29 mouse cellular contexts compared by ENCODE assay signal in the genomic region with DNA sequence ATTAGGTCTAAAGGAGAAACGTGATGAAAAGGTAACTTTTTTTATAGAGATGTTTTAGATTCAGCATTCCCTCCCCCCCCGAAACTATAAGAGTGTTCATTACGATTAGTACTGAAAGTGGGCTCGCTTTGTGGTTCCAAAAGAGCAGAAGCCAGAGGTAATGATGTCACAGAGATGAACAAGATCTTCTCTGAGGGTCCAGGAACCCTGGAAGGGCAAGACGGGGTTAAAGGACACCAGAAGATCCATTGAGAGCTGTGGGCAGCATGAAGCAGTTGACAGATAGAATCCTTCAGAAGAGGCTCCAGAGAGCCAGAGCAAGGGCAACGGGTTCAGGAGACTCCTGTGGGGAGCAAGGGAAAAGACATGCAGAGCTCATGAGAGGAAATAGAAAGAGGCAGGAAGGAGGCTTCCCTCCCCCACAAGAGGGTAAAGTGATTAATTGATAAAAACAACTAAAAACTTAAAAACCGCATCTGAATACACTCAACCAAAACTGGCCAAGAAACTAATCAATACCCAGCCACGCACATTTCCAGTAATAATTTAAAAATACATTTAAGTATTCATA. TPM values are rescaled to one million over a fixed set of nuclear protein-coding genes. Genes with fewer than 3 reads are reported as not detected.
DNase-seq lines count a peak whose midpoint lies in the region; ATAC-seq and TF ChIP-seq lines count a peak whose summit lies in the region.
"Had no signal": no experiment of that assay in that cellular context is flagged by ENCODE, and none has a peak within 500 bp of the region (broad histone marks: within the 10 kb centered on the region; RNA-seq: fewer than 3 reads in every experiment).

No protein-coding gene starts in this region.

- H3K27me3 ChIP-seq in heart, embryonic 10.5 days (ENCODE audit: insufficient read depth, poor library complexity, severe bottlenecking): no peaks in the 10 kb centered on the region
- no peaks in the 10 kb centered on the region for H3K27me3 ChIP-seq in CH12.LX (replicated peaks)
- H3K27me3 ChIP-seq in liver, postnatal 0 days (ENCODE audit: insufficient read depth, low read length): no peaks in the 10 kb centered on the region
- H3K27me3 ChIP-seq: embryonic facial prominence, embryonic 12.5 days; embryonic facial prominence, embryonic 15.5 days; heart, embryonic 13.5 days; intestine, embryonic 15.5 days; Patski had no signal

- H3K36me3 ChIP-seq in heart, embryonic 10.5 days: no peaks in the 10 kb centered on the region
- H3K36me3 ChIP-seq in CH12.LX (replicated peaks in 1 of 2; ENCODE audit: control insufficient read depth in 1 of 2, insufficient read depth in 1 of 2, low read length in 1 of 2): no peaks in the 10 kb centered on the region
- H3K36me3 ChIP-seq in liver, postnatal 0 days (replicated peaks; ENCODE audit: insufficient read depth, low read length): no peaks in the 10 kb centered on the region
- H3K36me3 ChIP-seq: embryonic facial prominence, embryonic 12.5 days; embryonic facial prominence, embryonic 15.5 days; G1E; heart, embryonic 13.5 days; intestine, embryonic 15.5 days had no signal

- no peak for TF ChIP-seq RAD21 in CH12.LX (IDR thresholded peaks at IDR 0.05; ENCODE audit: low read depth, low read length)

- no peak for TF ChIP-seq CTCF in CH12.LX (conservative IDR thresholded peaks at IDR 0.05 in 1 of 2, IDR thresholded peaks at IDR 0.05 in 1 of 2; ENCODE audit: low read depth in 2 of 2, low read length in 2 of 2)
- TF ChIP-seq CTCF in liver, postnatal 0 days (IDR thresholded peaks at IDR 0.05; ENCODE audit: low read depth): no peak

- H3K27ac ChIP-seq in heart, embryonic 10.5 days: peak overlapping the region; percentile 29; the same call in 1 of the 2 replicates
- no peak overlapping the region for H3K27ac ChIP-seq in CH12.LX (ENCODE audit: insufficient read depth, low read depth)
- no peak overlapping the region for H3K27ac ChIP-seq in liver, postnatal 0 days (ENCODE audit: low read depth)
- H3K27ac ChIP-seq: embryonic facial prominence, embryonic 12.5 days; embryonic facial prominence, embryonic 15.5 days; gastrocnemius, adult 2 months; heart, embryonic 13.5 days; hindbrain, embryonic 14.5 days; hindbrain, postnatal 0 days; intestine, embryonic 15.5 days had no signal

- ATAC-seq in inflammation-experienced regulatory T-cells, adult 6 months: peak; percentile 52
- no peak for ATAC-seq in liver, postnatal 0 days
- no peak for ATAC-seq in cerebellum, adult (ENCODE audit: insufficient number of reproducible peaks, low FRiP score, low TSS enrichment)
- ATAC-seq: forebrain, embryonic 14.5 days; forebrain, postnatal 0 days; hindbrain, postnatal 0 days; intestine, embryonic 15.5 days; Patski had no signal

- DNase-seq in heart, embryonic 10.5 days (ENCODE audit: low spot score): no peak
- no peak for DNase-seq in heart, adult 11 months
- peak; percentile 37 for DNase-seq in CD4-positive helper T cell, adult 2 months (ENCODE audit: low read depth, low spot score)
- DNase-seq in CH12.LX (ENCODE audit: extremely low read depth): no peak
- no peak for DNase-seq in liver, postnatal 0 days
- no peak for DNase-seq in adrenal gland, postnatal 10 days
- DNase-seq: adrenal gland, adult 2 months; adrenal gland, postnatal 25 days; cerebellum, adult 18-20 months; cerebellum, adult 9-10 months; cerebellum, postnatal 25 days; forebrain, postnatal 0 days; gastrocnemius, adult 2 months; gastrocnemius, postnatal 14 days; heart, adult 18-20 months; heart, postnatal 14 days; heart, postnatal 4 days had no signal

- dilution Hi-C loops in CH12.LX (cut with MboI; ENCODE audit: extremely low pct_ligation_motif_present, extremely low pct_unique_long_range_greater_than_20kb, low sequenced_read_pairs): no loop called here

- in situ Hi-C loops in CH12.LX (cut with MboI; ENCODE audit: low pct_ligation_motif_present, low pct_unique_long_range_greater_than_20kb, low sequenced_read_pairs): no loop called here

- no peak overlapping the region for H3K4me3 ChIP-seq in heart, embryonic 10.5 days
- no peak overlapping the region for H3K4me3 ChIP-seq in CH12.LX (replicated peaks in 1 of 3; ENCODE audit: low read depth in 2 of 3, low read length in 2 of 3, poor library complexity in 1 of 3)
- no peak overlapping the region for H3K4me3 ChIP-seq in liver, postnatal 0 days (ENCODE audit: low read depth, low read length)
- H3K4me3 ChIP-seq: embryonic facial prominence, embryonic 12.5 days; embryonic facial prominence, embryonic 15.5 days; gastrocnemius, adult 2 months; heart, embryonic 13.5 days; intestine, embryonic 15.5 days had no signal

- peak overlapping the region; percentile 88 for H3K4me2 ChIP-seq in CH12.LX (ENCODE audit: insufficient read depth, low read depth, poor library complexity, severe bottlenecking)
- no peak overlapping the region for H3K4me2 ChIP-seq in liver, postnatal 0 days (ENCODE audit: low read depth, low read length)
- H3K4me2 ChIP-seq: embryonic facial prominence, embryonic 12.5 days; embryonic facial prominence, embryonic 15.5 days; heart, embryonic 13.5 days; hindbrain, embryonic 14.5 days; intestine, embryonic 15.5 days had no signal

- WGBS in heart, embryonic 10.5 days: 68% methylated on average over 8 of the region's 8 CpGs
- 60% methylated on average over 8 of the region's 8 CpGs for WGBS in liver, postnatal 0 days (ENCODE audit: insufficient replicate concordance)

- TF ChIP-seq EP300 in CH12.LX (IDR thresholded peaks at IDR 0.05; ENCODE audit: low read length): no peak
- no peak for TF ChIP-seq EP300 in liver, postnatal 0 days (IDR thresholded peaks at IDR 0.05; ENCODE audit: low read depth)

- TF ChIP-seq POLR2A in CH12.LX (IDR thresholded peaks at IDR 0.05; ENCODE audit: low read depth, low read length): no peak

- no peaks in the 10 kb centered on the region for H3K9me3 ChIP-seq in heart, embryonic 10.5 days
- H3K9me3 ChIP-seq in CH12.LX (replicated peaks; ENCODE audit: low read length): no peaks in the 10 kb centered on the region
- no peaks in the 10 kb centered on the region for H3K9me3 ChIP-seq in liver, postnatal 0 days (ENCODE audit: low read length)
- H3K9me3 ChIP-seq: embryonic facial prominence, embryonic 12.5 days; embryonic facial prominence, embryonic 15.5 days; G1E; heart, embryonic 13.5 days; intestine, embryonic 15.5 days had no signal

- peaks cover 19% of the 10 kb centered on the region for H3K4me1 ChIP-seq in heart, embryonic 10.5 days
- H3K4me1 ChIP-seq in CH12.LX (ENCODE audit: control insufficient read depth in 1 of 2, insufficient read depth in 2 of 2): peaks cover 3 to 19% of the 10 kb centered on the region in 2 experiments; a peak in 3 of 4 replicates
- H3K4me1 ChIP-seq in liver, postnatal 0 days (ENCODE audit: insufficient read depth): no peaks in the 10 kb centered on the region
- H3K4me1 ChIP-seq: embryonic facial prominence, embryonic 12.5 days; embryonic facial prominence, embryonic 15.5 days; intestine, embryonic 15.5 days had no signal

- peak overlapping the region; percentile 54 for H3K9ac ChIP-seq in CH12.LX (ENCODE audit: insufficient read depth, low read depth)
- H3K9ac ChIP-seq in liver, postnatal 0 days (replicated peaks): no peak overlapping the region
- H3K9ac ChIP-seq: embryonic facial prominence, embryonic 12.5 days; embryonic facial prominence, embryonic 15.5 days; forebrain, postnatal 0 days; heart, embryonic 13.5 days; hindbrain, embryonic 14.5 days; intestine, embryonic 15.5 days had no signal

- H3K79me2 ChIP-seq in CH12.LX (replicated peaks; ENCODE audit: control insufficient read depth, extremely low read depth, insufficient read depth, poor library complexity, severe bottlenecking): no peaks in the 10 kb centered on the region

TF ChIP-seq in CH12.LX, 34 proteins besides CTCF, POLR2A, EP300 and RAD21:
- no peak for TF ChIP-seq MAX (IDR thresholded peaks at IDR 0.05; ENCODE audit: low read length)
- no peak for TF ChIP-seq BHLHE40 (IDR thresholded peaks at IDR 0.05; ENCODE audit: low read depth, low read length)
- no peak for TF ChIP-seq TBP (conservative IDR thresholded peaks at IDR 0.05; ENCODE audit: low read depth, low read length)
- TF ChIP-seq UBTF (IDR thresholded peaks at IDR 0.05; ENCODE audit: low read depth, low read length): no peak

RNA-seq across cellular contexts. Expression of a gene that starts 7.8 kb away (rescaled TPM):
- 0.34 and 0.50 TPM in 2 replicates for polyA plus RNA-seq in heart, embryonic 10.5 days (2016; fragmentation: Nextera tagmentation; extraction: Ambion mirVana)
- not detected in 2 replicates for total RNA-seq in CH12.LX (2012; rRNA removed)
- not detected in 2 replicates for total RNA-seq in CH12.LX (2014; rRNA removed)
- not detected in 2 replicates for polyA plus RNA-seq in CH12.LX (2012; ENCODE audit: insufficient read length, low read depth)
- 10 to 100 TPM; 10.9 to 26.5 (median 26.5) TPM for polyA plus RNA-seq in inflammation-experienced regulatory T-cells, adult 6 months (2017; shearing (Covaris generic))
- polyA plus RNA-seq in liver, postnatal 0 days (2015; fragmentation: Nextera tagmentation; extraction: Ambion mirVana): 0.09 and 0.12 TPM in 2 replicates
- under 1 TPM; 0.12 to 0.27 TPM for total RNA-seq in adrenal gland, postnatal 10 days (2021)
- total RNA-seq: common myeloid progenitor, adult 5-6 weeks had no signal
- polyA plus RNA-seq: forebrain, embryonic 14.5 days; G1E; Patski had no signal

RNA-seq across cellular contexts. Expression of a gene that starts 52.1 kb away (rescaled TPM):
- 18.0 and 18.1 TPM in 2 replicates for polyA plus RNA-seq in heart, embryonic 10.5 days (2016; fragmentation: Nextera tagmentation; extraction: Ambion mirVana)
- total RNA-seq in CH12.LX (2012; rRNA removed): 27.2 and 31.8 TPM in 2 replicates
- total RNA-seq in CH12.LX (2014; rRNA removed): 29.7 and 30.3 TPM in 2 replicates
- 29.7 and 34.0 TPM in 2 replicates for polyA plus RNA-seq in CH12.LX (2012; ENCODE audit: insufficient read length, low read depth)
- 10 to 100 TPM; 12.2 to 18.2 (median 14.0) TPM for polyA plus RNA-seq in inflammation-experienced regulatory T-cells, adult 6 months (2017; shearing (Covaris generic))
- 2.6 and 3.3 TPM in 2 replicates for polyA plus RNA-seq in liver, postnatal 0 days (2015; fragmentation: Nextera tagmentation; extraction: Ambion mirVana)
- 10 to 100 TPM in 1 of 2 experiments, 1 to 10 TPM in 1; 8.0 to 11.9 TPM for total RNA-seq in adrenal gland, postnatal 10 days (2021)
